Comparison of ENCODE assay signal across 16 mouse cellular contexts in the genomic region with DNA sequence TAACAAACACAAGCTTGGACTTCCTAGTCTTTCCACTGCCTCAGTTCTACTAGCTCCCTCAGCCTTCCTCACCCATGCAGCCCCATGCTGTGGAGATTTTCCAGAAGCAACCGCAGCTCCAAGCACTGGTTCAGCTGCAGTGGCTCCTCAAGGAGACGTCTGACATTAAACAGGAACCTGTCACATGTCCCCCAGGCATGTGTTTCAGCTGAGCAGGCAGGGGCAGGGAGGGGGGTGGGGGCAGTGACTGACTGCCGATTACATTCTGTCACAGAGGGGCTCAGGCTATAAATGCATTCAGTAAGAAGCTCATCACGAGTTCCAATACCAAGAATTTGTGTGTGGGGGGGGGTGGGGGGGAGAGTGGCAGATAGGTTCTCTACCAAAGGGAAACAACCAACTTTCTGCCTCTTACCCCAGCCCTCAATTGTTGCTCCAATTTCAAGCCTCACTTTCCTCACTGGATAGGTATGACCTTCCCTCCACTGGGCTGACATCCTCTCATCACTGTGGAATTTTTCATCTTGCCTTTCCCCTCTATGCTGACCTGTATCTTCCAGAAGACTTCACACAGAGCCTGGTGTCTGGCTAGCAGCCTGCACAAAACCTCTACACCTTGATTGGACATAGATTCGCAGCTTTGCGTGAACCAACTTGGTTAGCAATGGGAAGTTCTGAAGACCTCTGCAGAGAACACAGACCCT. TPM values are rescaled to one million over a fixed set of nuclear protein-coding genes. Genes with fewer than 3 reads are reported as not detected.
DNase-seq lines count a peak whose midpoint lies in the region; ATAC-seq and TF ChIP-seq lines count a peak whose summit lies in the region.
"Had no signal": no experiment of that assay in that cellular context is flagged by ENCODE, and none has a peak within 500 bp of the region (broad histone marks: within the 10 kb centered on the region; RNA-seq: fewer than 3 reads in every experiment).

No protein-coding gene starts in this region.

- DNase-seq in liver = peak; percentile 8
- no peak for DNase-seq in liver, postnatal 0 days
- peak; percentile 56 for DNase-seq in embryonic facial prominence, embryonic 11.5 days (ENCODE audit: low spot score)
- peak; percentile 13 to 18 for DNase-seq in heart, postnatal 10 days
- DNase-seq in lung, postnatal 0 days (ENCODE audit: low spot score) = no peak
- no peak for DNase-seq in layer of hippocampus, postnatal 25 days (ENCODE audit: extremely low spot score in 1 of 2, low spot score in 1 of 2)
- DNase-seq: adrenal gland, postnatal 10 days; cerebellum, postnatal 25 days; kidney, adult 18-20 months; spleen, adult 18-20 months; thymus, adult 18-20 months had no signal

- peaks cover 61% of the 10 kb centered on the region for H3K36me3 ChIP-seq in liver, postnatal 0 days (replicated peaks; ENCODE audit: insufficient read depth, low read length)
- no peaks in the 10 kb centered on the region for H3K36me3 ChIP-seq in embryonic facial prominence, embryonic 11.5 days (replicated peaks; ENCODE audit: control insufficient read depth, insufficient read depth, low read depth, low read length)
- H3K36me3 ChIP-seq in stomach, embryonic 16.5 days (ENCODE audit: control insufficient read depth, insufficient read depth, low read length) = no peaks in the 10 kb centered on the region
- H3K36me3 ChIP-seq in lung, postnatal 0 days (ENCODE audit: insufficient read depth, low read length) = no peaks in the 10 kb centered on the region

- intact Hi-C loops in heart, postnatal 10 days (cut with DNase I) = no loop called here

- no peak for TF ChIP-seq EP300 in liver, postnatal 0 days (IDR thresholded peaks at IDR 0.05; ENCODE audit: low read depth)
- TF ChIP-seq EP300 in lung, postnatal 0 days (IDR thresholded peaks at IDR 0.05) = no peak

- no peak overlapping the region for H3K9ac ChIP-seq in liver, postnatal 0 days (replicated peaks)
- H3K9ac ChIP-seq in embryonic facial prominence, embryonic 11.5 days (replicated peaks; ENCODE audit: low read length) = no peak overlapping the region
- no peak overlapping the region for H3K9ac ChIP-seq in stomach, embryonic 16.5 days (ENCODE audit: low read length)
- no peak overlapping the region for H3K9ac ChIP-seq in lung, postnatal 0 days (replicated peaks; ENCODE audit: low read depth)
- H3K9ac ChIP-seq: liver, embryonic 14.5 days had no signal

- no peaks in the 10 kb centered on the region for H3K9me3 ChIP-seq in liver, postnatal 0 days (ENCODE audit: low read length)
- H3K9me3 ChIP-seq in embryonic facial prominence, embryonic 11.5 days (replicated peaks; ENCODE audit: control insufficient read depth, low read length) = no peaks in the 10 kb centered on the region
- no peaks in the 10 kb centered on the region for H3K9me3 ChIP-seq in stomach, embryonic 16.5 days (replicated peaks; ENCODE audit: control insufficient read depth, low read length)
- H3K9me3 ChIP-seq in lung, postnatal 0 days (ENCODE audit: low read length) = no peaks in the 10 kb centered on the region

- no peak for TF ChIP-seq CTCF in liver, postnatal 0 days (IDR thresholded peaks at IDR 0.05; ENCODE audit: low read depth)
- TF ChIP-seq CTCF in lung, postnatal 0 days (IDR thresholded peaks at IDR 0.05) = no peak

- H3K27me3 ChIP-seq in liver, postnatal 0 days (ENCODE audit: insufficient read depth, low read length) = no peaks in the 10 kb centered on the region
- H3K27me3 ChIP-seq in embryonic facial prominence, embryonic 11.5 days (ENCODE audit: control insufficient read depth, insufficient read depth, low read length) = no peaks in the 10 kb centered on the region
- H3K27me3 ChIP-seq in stomach, embryonic 16.5 days (ENCODE audit: control insufficient read depth, insufficient read depth, low read length) = no peaks in the 10 kb centered on the region
- H3K27me3 ChIP-seq in lung, postnatal 0 days (replicated peaks; ENCODE audit: insufficient read depth, low read length) = no peaks in the 10 kb centered on the region
- H3K27me3 ChIP-seq: CH12.LX had no signal

- no peak overlapping the region for H3K27ac ChIP-seq in liver, postnatal 0 days (ENCODE audit: low read depth)
- H3K27ac ChIP-seq in embryonic facial prominence, embryonic 11.5 days (replicated peaks; ENCODE audit: low read depth, low read length) = no peak overlapping the region
- no peak overlapping the region for H3K27ac ChIP-seq in stomach, embryonic 16.5 days (ENCODE audit: low read length)
- H3K27ac ChIP-seq in lung, postnatal 0 days (ENCODE audit: low read length) = no peak overlapping the region
- H3K27ac ChIP-seq: left cerebral cortex, adult 2 months; liver, embryonic 14.5 days; macrophage had no signal

- no peak overlapping the region for H3K4me3 ChIP-seq in liver, postnatal 0 days (ENCODE audit: low read depth, low read length)
- no peak overlapping the region for H3K4me3 ChIP-seq in embryonic facial prominence, embryonic 11.5 days (ENCODE audit: low read depth, low read length)
- H3K4me3 ChIP-seq in stomach, embryonic 16.5 days (replicated peaks; ENCODE audit: low read length) = no peak overlapping the region
- H3K4me3 ChIP-seq in lung, postnatal 0 days (ENCODE audit: low read depth, low read length) = no peak overlapping the region
- H3K4me3 ChIP-seq: left cerebral cortex, adult 2 months had no signal

- no peaks in the 10 kb centered on the region for H3K4me1 ChIP-seq in liver, postnatal 0 days (ENCODE audit: insufficient read depth)
- H3K4me1 ChIP-seq in embryonic facial prominence, embryonic 11.5 days (ENCODE audit: control insufficient read depth, insufficient read depth, low read length) = peaks cover 2% of the 10 kb centered on the region; the same call in 1 of the 2 replicates
- H3K4me1 ChIP-seq in stomach, embryonic 16.5 days (ENCODE audit: control insufficient read depth, insufficient read depth, low read length) = no peaks in the 10 kb centered on the region
- no peaks in the 10 kb centered on the region for H3K4me1 ChIP-seq in lung, postnatal 0 days (ENCODE audit: insufficient read depth, low read depth, low read length)

- H3K4me2 ChIP-seq in liver, postnatal 0 days (ENCODE audit: low read depth, low read length) = no peak overlapping the region
- no peak overlapping the region for H3K4me2 ChIP-seq in embryonic facial prominence, embryonic 11.5 days (ENCODE audit: low read depth, low read length)
- no peak overlapping the region for H3K4me2 ChIP-seq in stomach, embryonic 16.5 days (ENCODE audit: low read depth, low read length)
- no peak overlapping the region for H3K4me2 ChIP-seq in lung, postnatal 0 days (replicated peaks; ENCODE audit: low read depth, low read length)

- WGBS in liver, postnatal 0 days (ENCODE audit: insufficient replicate concordance) = 75% methylated on average over 6 of the region's 6 CpGs
- 44% methylated on average over 6 of the region's 6 CpGs for WGBS in embryonic facial prominence, embryonic 11.5 days
- 55% methylated on average over 6 of the region's 6 CpGs for whole genome bisulfite sequencing in stomach, embryonic 16.5 days
- WGBS in lung, postnatal 0 days = 53% methylated on average over 6 of the region's 6 CpGs

- no peak for ATAC-seq in liver, postnatal 0 days
- ATAC-seq in embryonic facial prominence, embryonic 11.5 days (replicated peaks; ENCODE audit: insufficient number of reproducible peaks, low FRiP score, low TSS enrichment, low read depth) = 0 out of 2 replicates have a peak, but pooled peaks have one; percentile 34
- peak; percentile 72 for ATAC-seq in stomach, embryonic 16.5 days (ENCODE audit: insufficient read depth, low FRiP score)
- no peak for ATAC-seq in lung, postnatal 0 days

RNA-seq across cellular contexts. Expression of gene Iqsec1, which starts 56.3 kb away (rescaled TPM):
- 4.0 and 4.2 TPM in 2 replicates for polyA plus RNA-seq in liver, postnatal 0 days (2015; fragmentation: Nextera tagmentation; extraction: Ambion mirVana)
- polyA plus RNA-seq in embryonic facial prominence, embryonic 11.5 days (2014; fragmentation: Nextera tagmentation; extraction: Ambion mirVana) = 6.1 and 8.9 TPM in 2 replicates
- total RNA-seq in heart, postnatal 10 days (2021) = 100 to 1,000 TPM; 127 to 142 TPM
- 7.6 and 8.3 TPM in 2 replicates for polyA plus RNA-seq in stomach, embryonic 16.5 days (2015; fragmentation: Nextera tagmentation; extraction: Ambion mirVana)
- 18.6 and 22.4 TPM in 2 replicates for polyA plus RNA-seq in lung, postnatal 0 days (2015; fragmentation: Nextera tagmentation; extraction: Ambion mirVana)
- 100 to 1,000 TPM; 245 to 258 TPM for total RNA-seq in layer of hippocampus, postnatal 25 days (2021)

Comparison
In these comparisons a context has a peak if more than half of its experiments do, and no peak if none do; other contexts are left out.
1. DNase-seq: peak in liver (single experiment), embryonic facial prominence, embryonic 11.5 days (single experiment) and heart, postnatal 10 days (2 of 2); none in liver, postnatal 0 days (single experiment), lung, postnatal 0 days (single experiment) and layer of hippocampus, postnatal 25 days (0 of 2).
2. ATAC-seq: peak in embryonic facial prominence, embryonic 11.5 days (single experiment) and stomach, embryonic 16.5 days (single experiment); none in liver, postnatal 0 days (single experiment) and lung, postnatal 0 days (single experiment).